Mouse (Mus musculus) heart, postnatal 10 days (tissue): ENCODE data around the gene Gm10097. TPM values are rescaled to one million over a fixed set of nuclear protein-coding genes. Genes with fewer than 3 reads are reported as not detected.

ENCODE experiments used
- DNase-seq, 2 experiments: peaks; one replicate each; pipeline ENCODE4 v3.0.0; 2021
- intact Hi-C: fragments of 180-260 bp; cut with DNase I; formaldehyde crosslinking; loops from one replicate; pipeline ENCODE4 v1.15.1; 2025
- total RNA-seq, 2 experiments: library from RNA; stranded (reverse); gene quantifications; 2 replicates each; pipeline ENCODE4 v1.2.3; 2021

The Gm10097 gene
- total RNA-seq, result 1 to 10 TPM in 1 of 2 experiments, under 1 TPM in 1; 0.86 to 1.2 TPM

DNA sequence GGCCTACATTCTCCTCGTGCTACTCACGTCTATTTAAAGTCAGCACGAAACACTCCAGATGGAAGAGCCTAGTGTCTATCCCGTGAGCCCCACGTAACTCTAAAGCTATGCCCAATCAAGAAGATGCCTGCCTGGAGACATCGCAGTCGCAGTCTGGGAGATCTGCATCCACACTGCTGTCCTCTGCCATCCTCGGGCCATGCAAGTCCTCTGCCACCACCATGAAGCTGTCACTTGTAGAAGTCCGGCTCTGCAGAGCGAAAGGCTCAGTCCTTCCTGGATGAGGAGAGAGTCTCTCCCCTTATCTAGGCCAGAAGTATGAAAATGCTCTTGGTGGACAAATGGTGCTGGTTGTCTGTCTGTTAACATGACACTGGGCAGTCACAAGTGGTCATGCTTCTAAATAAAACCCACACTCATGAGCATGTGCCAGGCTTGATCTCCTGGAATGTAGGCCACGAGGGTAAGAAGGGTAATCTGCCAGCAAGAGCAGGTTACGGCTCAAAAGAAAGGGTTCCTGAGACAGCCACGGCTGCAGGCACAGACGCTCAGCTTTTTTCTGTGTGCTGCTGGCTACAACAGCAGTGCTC lies at the start of gene Gm10097:
Gene Gm10097 (plus strand): TSS at position 517 of the 590 bp plus-strand sequence.
- intact Hi-C loops, result no loop called here
- peak; percentile 73 to 79 for DNase-seq

DNA sequence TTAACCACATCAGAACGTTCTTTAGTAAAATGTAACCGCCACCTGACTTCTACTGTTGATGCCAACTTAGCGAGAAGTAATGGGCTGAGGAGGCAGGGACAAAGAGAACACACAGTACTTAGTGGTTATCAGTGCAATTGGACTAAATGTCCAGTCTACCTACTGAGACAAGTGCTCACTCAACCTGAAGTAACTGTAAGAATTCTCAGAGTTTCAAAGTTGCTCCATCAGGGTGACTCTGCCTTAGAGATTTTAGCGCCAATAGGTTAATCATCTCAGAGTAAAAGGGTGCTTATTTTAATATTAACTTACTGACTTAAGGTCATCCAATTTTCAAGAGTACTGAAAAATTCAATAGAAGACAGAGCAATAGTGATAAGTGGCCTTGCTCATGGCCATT lies 43.1 kb upstream of the Gm10097 start:
- intact Hi-C loops, result no loop called here
- DNase-seq, result no peak

DNA sequence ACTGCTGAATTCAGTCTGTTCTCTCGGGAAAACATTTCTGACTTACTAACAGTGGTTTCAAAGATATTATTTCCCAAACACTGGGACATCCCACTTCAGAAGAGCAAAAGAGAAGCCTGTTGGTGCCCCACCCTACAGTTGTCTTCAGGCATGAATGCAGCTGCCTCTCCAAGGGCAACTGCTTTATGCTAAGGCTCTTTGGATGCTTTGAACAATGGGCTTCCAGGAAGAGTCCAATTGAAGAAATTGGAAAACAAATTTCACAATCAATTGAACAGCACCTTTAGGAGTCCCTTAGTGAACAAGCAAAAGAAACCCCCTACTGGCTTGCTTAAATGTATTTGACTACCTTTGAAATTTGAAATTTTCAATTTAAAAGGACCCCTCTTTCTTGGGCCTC lies 41.8 kb upstream of the Gm10097 start:
- intact Hi-C loops, result no loop called here
- no peak for DNase-seq

DNA sequence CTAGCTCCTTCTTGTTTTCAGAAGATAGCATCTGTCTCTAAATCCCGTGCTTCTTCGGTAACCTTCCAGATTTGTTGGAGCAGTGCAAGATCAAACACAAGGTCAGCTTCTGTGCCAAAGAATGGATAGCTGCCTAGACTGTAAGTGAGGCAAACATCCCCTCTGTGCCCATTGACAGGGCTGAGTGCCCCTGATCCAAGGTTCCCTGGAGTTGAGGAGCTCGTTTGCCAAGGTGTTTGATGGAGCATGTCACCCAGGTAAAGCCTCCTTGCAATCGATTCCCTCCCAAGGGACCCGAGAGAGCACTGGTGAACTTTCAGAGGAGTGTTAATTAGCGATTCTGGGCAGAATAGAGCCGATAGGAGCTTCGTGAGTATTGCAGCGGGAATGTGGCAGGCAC lies 40.7 kb upstream of the Gm10097 start:
- no peak for DNase-seq
- intact Hi-C loops, result no loop called here

DNA sequence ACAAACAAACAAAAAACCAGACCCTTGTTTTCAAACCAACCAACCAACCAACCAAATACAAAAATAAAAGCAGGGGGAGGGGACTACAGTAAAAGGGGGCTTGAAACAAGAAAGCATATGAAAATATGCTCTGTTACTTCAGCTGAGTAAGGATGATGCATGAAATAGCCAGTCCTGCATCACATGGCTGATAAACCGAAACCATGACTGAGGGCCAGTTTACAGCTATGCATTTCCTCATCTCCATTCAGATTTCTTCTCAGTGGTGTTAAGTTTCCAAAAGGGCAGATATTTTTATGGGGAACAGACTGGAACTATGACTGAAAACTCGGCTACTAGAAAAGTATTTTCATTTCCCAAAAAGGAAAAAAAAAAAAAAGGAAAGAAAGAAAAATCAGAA lies 39.8 kb upstream of the Gm10097 start:
- DNase-seq, result no peak
- intact Hi-C loops, result no loop called here

DNA sequence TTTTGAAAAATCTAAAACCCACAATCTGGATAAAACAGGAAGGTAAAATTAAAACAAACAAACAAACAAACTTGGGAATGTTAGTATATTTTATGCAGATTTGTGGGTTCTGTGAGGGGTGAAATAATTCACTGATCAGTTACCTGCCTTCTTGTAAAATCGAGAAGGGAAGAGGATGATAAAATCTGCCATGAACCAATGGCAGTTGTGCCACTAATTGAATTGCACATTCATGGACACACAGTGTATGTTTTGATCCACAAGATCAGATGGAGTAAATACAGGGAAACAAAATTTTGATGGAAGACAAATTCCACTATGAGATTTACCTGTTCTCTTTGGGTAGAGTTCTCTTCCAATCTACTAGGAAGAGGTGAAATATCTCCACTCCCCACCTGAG lies 39.1 kb upstream of the Gm10097 start:
- intact Hi-C loops, result no loop called here
- DNase-seq, result no peak

DNA sequence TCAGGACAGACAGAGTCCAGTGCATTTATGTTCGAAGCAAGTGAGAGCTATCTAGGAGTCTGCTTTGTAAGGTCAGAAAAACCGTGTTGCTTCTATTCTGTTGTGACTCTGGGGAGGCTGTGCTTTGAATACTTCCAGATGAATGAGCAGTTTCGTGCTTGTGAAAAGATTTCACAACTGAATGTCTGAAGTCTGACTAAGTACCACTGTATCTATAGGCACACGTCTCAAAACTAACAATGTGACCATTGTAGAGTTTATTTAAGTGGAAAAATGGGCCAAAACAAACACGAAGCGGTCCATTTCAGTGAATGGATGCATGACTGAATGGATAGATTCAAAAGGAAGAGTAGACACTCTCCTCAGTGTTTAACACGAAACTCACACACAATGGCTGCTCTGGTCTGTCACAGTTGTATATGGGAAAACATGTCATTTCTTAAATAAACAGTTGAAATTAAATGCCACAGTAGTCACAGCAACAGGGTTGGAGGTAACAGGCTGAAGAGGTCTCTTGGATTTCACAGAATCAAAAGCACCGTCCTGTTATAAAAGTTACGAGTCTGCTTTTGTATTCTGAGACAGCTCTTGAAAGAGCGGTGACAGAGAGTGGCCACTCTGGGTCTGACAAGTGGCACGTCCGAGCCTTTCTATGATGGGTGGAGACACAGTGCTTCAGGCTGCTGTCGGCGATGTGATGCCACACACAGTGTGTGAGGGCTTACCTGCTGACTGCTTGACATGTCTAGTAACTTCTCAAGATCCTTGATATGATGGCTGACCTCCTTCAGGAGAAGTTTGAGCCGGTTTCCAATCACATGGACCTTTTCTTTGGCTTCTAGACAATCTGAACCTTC lies 36.6 kb upstream of the Gm10097 start:
- intact Hi-C loops, result no loop called here
- DNase-seq, result no peak

DNA sequence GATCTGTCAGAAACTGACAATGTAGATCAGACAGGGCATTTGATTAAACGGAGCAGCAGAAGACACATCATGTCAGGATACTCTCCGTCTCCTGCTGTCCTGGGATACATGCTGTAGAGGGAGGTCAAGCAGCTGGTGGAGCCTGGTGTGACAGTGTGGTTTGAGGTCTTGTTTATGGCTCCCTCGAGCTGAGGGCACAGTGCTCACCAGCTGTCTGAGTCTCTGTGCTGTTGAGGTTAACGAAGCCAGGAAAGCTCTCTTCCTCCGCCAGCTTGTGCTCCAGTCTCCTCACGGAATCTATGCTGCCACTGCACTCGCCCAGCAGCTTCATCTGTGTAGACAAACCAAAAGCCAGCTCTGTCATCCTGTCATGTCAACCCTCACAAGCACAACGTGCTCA lies 27.7 kb upstream of the Gm10097 start:
- intact Hi-C loops, result no loop called here
- no peak for DNase-seq

DNA sequence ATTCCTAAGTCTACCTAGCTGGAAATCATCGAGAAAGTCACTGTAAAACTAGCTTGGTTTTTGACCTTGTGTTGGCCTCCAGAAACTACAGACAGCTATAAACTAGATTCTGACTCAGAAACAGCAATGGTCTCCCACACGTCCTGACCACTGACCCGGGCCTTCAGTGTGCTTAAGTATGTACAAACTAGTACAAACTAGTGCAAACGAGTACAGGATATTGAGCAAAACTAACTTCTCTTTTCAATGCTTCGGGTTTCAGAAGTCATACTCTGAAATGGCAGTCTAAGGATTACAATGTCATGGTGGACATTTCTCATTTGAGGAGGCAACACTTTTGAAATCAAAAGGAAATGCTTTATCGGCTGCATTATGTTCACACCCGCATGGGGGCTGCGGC lies 24.5 kb upstream of the Gm10097 start:
- no peak for DNase-seq
- intact Hi-C loops, result no loop called here

DNA sequence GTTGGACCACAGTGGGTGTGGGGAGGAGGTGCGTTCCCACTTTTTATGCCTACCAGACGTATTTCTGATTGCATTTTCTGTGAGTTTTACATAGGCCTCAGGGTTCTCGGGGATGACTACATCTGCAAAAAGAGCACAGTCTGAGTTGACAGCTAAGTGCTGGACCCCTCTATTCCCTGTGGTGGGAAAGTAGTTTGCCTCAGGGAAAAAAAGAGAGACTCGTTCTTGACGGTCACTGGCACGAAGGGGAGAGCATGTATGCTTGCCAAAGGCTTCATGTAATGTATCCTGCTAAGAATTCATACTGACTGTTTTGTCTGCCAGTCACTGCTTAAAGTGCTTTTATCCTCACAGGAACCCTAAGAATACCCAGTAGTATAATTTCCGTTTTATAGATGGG lies 23.8 kb upstream of the Gm10097 start:
- intact Hi-C loops, result loop anchor here (5.0 kb wide), 1 partner anchor 57 kb away; no protein-coding TSS in a partner anchor
- no peak for DNase-seq

DNA sequence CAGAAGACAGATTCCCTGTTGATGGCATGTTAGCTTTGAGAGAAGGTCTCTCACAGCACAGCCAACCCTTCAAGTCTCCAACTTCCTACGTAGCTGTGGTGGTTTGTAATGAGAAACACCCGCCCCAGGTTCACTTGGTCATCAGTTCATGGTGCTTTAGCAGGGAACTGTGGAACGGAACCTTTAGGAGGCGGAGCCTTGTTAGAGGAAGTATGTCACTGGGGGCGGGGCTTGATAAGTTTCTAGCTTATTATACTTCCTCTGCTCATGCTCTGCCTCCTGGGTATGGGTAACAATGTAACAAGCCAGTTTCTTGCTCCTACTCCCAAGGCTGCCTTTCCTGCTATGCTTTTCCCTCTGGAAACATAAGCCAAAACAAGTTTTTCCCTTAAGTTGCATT lies 23.3 kb upstream of the Gm10097 start:
- intact Hi-C loops, result loop anchor here (5.0 kb wide), 1 partner anchor 57 kb away; no protein-coding TSS in a partner anchor
- DNase-seq, result no peak

DNA sequence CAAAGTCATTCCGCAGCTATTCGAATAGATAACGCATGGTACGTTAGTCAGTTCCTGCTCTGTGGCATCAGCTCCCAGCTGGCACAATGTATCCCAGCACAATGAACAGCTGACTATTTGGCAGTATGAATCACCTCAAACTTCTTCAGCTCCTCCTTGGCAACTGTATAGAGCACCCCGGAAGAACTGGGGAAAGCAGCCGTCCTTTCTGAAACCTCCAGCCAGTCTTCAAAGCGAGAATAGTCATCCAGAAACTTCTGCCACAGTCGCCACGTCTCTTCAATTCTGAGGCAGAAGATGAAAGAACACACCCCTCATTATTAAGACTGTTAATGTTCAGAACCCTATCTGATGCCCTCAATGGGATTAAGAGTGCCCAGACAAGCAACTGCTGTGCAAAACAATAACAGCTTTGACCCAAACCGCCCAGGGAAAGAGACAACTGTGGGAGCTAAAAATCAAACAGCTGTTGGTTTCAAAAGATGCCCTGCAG lies 12.7 kb upstream of the Gm10097 start:
- intact Hi-C loops, result no loop called here
- no peak for DNase-seq

DNA sequence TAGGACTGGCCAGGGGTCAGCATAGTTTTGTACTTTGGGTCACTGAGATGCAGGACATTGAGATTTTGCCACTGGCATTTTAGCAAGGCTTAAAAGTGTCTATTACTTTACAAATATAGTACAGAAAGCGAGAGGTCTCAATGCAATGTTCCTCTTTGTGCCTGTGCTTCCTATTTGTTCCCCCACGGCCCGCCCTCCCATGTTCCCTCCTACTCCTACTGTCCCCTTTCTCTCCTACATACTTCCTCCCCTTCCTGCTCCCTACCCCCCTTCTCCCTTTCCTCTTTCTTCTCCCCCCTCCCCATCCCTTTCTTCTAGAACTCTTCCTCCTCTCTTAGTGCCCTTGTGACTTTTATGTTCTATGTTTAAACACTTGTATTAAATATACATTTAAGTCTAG lies 12.1 kb upstream of the Gm10097 start:
- no peak for DNase-seq
- intact Hi-C loops, result no loop called here

DNA sequence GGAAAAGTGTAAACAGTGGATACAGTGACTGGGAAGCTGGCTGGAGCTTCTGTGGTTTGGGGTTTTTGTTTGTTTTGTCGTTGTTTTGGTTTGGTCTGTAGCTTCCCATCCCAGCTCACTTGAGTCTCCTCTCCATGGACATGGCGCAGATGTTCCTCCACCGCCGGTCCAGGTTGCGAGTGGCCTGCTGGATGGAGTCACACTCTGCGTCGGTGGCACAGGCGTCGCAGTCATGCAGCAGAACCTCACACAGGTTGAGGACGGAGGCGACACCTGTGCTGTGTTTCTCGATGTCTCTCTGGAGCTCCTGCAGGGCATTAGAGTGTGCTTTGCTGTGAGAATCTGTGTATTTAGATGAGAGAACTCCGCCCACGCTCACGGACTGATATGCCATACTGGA lies 11.3 kb upstream of the Gm10097 start:
- DNase-seq, result no peak
- intact Hi-C loops, result no loop called here

DNA sequence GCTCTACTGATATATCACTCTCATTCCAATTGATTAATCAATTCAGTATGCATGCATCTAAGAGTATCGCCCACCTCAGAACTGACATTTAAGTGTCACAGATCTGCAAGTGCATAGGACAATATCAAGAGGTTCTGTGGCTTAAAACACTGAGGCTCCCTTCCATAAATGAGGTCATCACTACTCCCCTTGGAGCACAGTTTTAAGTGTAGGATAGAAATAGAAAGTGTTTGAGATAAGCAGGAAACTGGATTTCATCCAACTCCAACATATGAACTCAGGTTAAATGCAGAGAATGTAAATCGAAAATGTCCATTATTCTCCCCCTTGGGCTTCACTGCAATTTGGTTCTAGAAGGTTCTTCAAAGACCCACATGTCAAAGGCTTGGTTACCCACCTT lies 10.1 kb upstream of the Gm10097 start:
- no peak for DNase-seq
- intact Hi-C loops, result no loop called here

DNA sequence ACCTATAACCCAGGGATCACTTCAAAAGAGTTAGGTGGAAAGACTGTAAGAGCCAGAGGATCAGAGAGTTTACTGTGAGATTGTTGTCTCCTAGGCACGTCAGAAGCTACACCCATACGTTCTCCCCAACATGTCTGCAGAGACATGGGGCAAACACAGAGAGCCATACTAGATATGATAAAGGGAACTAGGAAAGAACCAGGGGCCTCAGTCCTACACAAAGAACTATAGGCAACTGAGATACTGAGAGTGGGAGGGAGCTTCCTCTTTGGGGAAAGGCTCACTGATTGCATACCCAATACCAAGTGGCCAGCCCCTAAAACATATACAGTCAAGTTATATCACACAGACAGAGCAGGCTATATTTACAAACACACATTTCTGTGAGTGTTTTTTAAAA lies 9.0 kb upstream of the Gm10097 start:
- intact Hi-C loops, result no loop called here
- no peak for DNase-seq

DNA sequence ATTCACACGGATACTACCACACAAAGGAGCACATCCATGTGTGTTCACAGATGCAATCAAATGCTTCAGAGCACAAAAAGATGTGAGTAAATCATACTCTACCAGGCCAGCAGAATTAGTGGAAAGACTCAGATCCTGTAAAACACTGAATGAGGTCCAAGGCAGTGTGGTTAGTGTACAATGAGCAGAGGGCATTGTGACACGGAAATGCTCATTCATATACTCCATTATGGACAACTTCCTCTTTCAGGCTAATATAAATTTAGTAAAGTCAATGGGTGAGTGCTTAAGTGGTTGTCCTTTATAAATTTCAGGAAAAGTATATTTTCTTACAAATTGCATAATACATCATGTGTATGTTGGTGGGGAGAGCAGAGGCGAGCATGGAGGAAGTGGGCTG lies 1.9 kb upstream of the Gm10097 start:
- intact Hi-C loops, result no loop called here
- DNase-seq, result no peak

DNA sequence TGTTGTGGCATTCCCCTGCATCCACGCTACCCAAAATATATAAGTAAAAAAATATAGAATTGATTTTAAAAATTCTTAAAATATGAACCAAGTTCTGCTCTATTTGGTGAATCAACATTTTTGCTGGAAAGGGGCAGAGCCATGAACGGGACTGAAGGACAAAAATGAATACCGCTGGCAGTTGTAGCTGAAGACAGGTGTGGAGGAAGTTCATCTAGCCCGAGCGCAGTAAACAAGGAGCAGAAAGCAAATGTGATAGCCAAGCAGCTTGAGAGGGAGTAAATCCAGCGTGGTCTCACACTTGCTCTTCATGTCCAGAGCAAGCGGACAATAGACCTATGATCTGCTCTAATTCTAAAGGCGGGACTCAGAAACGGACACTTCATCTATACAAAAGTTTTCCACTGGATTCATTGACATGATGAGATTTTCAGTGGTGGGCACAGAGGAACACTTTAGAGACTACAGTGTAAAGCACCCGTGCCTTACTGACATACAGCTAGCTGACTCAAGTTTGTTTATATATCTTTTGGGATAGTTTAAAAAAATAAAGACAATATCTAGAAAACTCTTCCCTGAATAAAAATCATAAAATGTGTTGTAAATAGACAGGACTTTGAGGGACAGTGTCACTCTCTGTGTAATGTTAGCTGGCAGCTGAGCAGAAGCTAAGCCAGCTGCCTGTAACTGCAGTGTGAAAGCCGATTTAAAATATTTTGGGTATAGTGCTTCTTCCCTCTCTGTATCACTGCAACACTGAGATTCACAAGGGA lies 1.4 kb downstream of the Gm10097 start:
- intact Hi-C loops, result no loop called here

DNA sequence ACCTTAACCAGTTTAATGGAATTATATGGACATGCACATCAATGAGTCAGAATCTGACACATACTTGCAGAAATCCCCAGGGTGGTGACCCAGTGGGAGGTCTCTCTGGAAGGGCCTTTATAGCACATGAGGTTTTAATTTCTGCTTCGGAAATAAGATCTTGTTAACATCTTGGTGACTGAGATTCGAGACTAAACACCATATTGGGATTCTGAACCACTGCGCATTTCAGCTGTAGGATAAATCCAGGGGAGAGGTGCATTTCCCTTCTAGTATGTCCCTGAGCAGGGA lies 1.9 kb downstream of the Gm10097 start:
- DNase-seq, result no peak
- intact Hi-C loops, result no loop called here

More for the DNA sequence above, 1.4 kb downstream of the Gm10097 start:
- DNase-seq, result no peak

DNA sequence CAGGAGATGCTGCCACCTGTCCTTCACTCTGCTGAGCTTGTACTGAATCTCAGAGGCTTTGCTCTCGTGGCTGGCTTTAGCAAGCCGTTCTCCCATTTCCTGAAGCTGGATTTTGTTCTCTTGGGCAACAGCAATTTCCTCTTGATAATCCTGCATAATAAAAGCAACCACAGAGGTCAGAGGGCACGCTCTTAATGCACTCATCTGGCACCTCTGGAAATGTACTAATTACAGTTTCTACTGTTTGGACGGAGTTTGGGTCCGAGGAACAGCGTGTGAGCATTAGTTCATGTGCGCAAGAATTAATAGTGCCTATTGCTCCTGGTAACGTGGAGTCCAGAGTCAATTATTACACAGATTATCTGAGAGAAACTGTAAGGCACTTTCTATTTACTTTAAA lies 3.1 kb downstream of the Gm10097 start:
- intact Hi-C loops, result no loop called here
- DNase-seq, result no peak

DNA sequence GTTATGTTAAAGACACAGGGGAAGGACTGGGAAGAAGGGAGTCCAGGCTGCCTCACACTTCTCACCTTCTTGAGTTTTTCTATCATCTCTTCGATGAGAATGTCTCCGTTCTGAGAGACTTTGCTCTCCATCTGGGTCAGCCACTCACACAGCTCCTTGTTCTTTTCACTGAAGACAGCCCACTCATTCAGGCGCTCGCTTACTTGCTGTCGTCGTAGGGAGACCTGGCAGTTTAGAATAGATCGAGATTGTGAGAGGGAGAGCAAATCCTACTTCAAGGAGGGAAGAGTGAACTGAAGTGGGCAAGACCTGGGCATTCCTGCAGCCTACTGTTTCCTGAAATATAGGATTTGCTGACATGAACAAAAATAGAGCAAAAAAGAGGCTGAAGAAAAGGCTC lies 6.7 kb downstream of the Gm10097 start:
- no peak for DNase-seq
- intact Hi-C loops, result no loop called here
